Mouse (Mus musculus): ENCODE measurements around the gene Ppp2r5d. TPM values are rescaled to one million over a fixed set of nuclear protein-coding genes. Genes with fewer than 3 reads are reported as not detected.

The Ppp2r5d gene
- total and polyA plus RNA-seq, 2 experiments from 2014 or later = 94.1 to 128 TPM

DNA sequence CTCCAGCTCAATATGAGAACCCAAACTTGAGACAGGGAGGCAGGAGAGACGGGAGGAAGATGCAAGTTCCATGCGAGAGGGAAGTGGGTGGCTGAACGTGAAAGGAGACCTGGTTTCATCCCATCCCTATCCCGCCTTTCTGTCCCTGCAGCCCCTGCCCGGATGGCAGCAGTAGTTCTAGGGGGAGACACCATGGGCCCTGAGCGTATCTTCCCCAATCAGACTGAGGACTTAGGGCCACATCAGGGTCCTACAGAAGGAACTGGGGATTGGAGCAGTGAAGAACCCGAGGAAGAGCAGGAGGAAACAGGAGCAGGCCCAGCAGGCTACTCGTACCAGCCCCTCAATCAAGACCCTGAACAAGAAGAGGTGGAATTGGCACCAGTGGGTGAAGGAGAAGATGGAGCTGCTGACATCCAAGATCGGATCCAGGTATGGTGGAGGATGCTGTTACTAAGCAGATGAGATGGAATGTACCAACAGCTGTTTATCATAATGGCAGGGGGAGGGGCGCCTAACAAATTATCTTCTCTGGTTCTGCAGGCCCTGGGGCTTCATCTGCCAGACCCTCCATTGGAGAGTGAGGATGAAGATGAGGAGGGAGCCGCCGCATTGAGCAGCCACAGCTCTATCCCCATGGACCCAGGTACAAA, 23.3 kb downstream of the Ppp2r5d start:
- peaks cover 51% of the 10 kb centered on the region for H3K36me3 ChIP-seq (ENCODE audit: insufficient read depth, low read length)
- DNase-seq (ENCODE audit: low spot score) (no peak), ATAC-seq (ENCODE audit: low FRiP score) (no peak)
- 0 out of 2 replicates have a peak, but pooled peaks have one; percentile 1 for TF ChIP-seq CTCF (IDR thresholded peaks at IDR 0.05)
- peak overlapping the region; percentile 74 for H3K9ac ChIP-seq (replicated peaks; ENCODE audit: low read length, poor library complexity, severe bottlenecking)
- peak overlapping the region; percentile 91 for H3K4me2 ChIP-seq (ENCODE audit: low read depth, low read length, poor library complexity, severe bottlenecking)
- H3K27ac ChIP-seq (ENCODE audit: low read depth, low read length) = peak overlapping the region; percentile 83
- H3K9me3 ChIP-seq (ENCODE audit: low read length) = no peaks in the 10 kb centered on the region
- 25% methylated on average over 12 of the region's 12 CpGs for WGBS
- H3K4me1 ChIP-seq (ENCODE audit: insufficient read depth, low read length) = peaks cover 15% of the 10 kb centered on the region; the same call in 1 of the 2 replicates
- peak overlapping the region; percentile 91 for H3K4me3 ChIP-seq (ENCODE audit: low read depth, low read length)
- no peaks in the 10 kb centered on the region for H3K27me3 ChIP-seq (ENCODE audit: insufficient read depth, low read length)

DNA sequence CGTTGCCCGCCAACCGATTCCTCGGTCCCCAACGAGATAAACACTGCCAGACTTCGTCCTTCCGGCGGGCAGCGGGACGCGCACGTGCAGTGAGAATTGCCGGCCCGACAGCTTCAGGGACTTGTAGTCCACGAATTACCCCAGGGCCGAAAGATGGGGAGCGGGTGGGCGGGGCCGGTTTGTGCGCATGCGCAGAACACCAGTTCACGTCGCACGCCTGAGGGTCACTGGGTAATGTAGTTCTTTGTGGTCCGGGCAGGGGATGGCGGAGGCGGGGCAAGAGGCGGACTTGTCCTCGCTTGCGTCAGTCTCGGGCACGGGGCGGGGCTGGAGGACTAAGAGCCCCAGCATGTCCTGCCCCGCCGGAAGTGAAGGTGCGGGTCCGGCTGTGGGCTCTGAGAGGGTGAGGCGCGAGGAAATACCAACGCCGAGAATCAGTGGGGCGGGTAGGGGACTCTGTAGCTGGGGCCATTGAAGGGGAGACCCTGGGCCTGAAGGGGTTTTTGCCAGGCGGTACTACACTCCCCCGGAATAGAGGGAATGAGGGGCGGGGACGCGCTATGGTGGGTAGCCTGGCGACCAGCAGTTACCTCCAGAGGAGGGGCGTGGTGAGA, 24.0 kb downstream of the Ppp2r5d start, which contains the start of gene Klhdc3:
Gene Klhdc3 (minus strand): TSS at position 155 of the 614 bp plus-strand sequence.
- Histone ChIP-seq H3K4me1 (ENCODE audit: insufficient read depth, low read length) (peaks cover 15% of the 10 kb centered on the region; the same call in 1 of the 2 replicates), H3K27ac (ENCODE audit: low read depth, low read length) (peak within 1 kb of the TSS; percentile 83), H3K9ac (replicated peaks; ENCODE audit: low read length, poor library complexity, severe bottlenecking) (peak within 1 kb of the TSS; percentile 83), H3K4me2 (ENCODE audit: low read depth, low read length, poor library complexity, severe bottlenecking) (peak within 1 kb of the TSS; percentile 91), H3K27me3 (ENCODE audit: insufficient read depth, low read length) (no peaks in the 10 kb centered on the region), H3K9me3 (ENCODE audit: low read length) (no peaks in the 10 kb centered on the region), H3K36me3 (ENCODE audit: insufficient read depth, low read length) (peaks cover 51% of the 10 kb centered on the region), H3K4me3 (ENCODE audit: low read depth, low read length) (peak within 1 kb of the TSS; percentile 91)
- 0% methylated on average over 48 of the region's 49 CpGs for WGBS
- TF ChIP-seq CTCF (IDR thresholded peaks at IDR 0.05) = peak; percentile 43
- ATAC-seq (ENCODE audit: low FRiP score) (peak; percentile 96), DNase-seq (ENCODE audit: low spot score) (peak; percentile 98)

DNA sequence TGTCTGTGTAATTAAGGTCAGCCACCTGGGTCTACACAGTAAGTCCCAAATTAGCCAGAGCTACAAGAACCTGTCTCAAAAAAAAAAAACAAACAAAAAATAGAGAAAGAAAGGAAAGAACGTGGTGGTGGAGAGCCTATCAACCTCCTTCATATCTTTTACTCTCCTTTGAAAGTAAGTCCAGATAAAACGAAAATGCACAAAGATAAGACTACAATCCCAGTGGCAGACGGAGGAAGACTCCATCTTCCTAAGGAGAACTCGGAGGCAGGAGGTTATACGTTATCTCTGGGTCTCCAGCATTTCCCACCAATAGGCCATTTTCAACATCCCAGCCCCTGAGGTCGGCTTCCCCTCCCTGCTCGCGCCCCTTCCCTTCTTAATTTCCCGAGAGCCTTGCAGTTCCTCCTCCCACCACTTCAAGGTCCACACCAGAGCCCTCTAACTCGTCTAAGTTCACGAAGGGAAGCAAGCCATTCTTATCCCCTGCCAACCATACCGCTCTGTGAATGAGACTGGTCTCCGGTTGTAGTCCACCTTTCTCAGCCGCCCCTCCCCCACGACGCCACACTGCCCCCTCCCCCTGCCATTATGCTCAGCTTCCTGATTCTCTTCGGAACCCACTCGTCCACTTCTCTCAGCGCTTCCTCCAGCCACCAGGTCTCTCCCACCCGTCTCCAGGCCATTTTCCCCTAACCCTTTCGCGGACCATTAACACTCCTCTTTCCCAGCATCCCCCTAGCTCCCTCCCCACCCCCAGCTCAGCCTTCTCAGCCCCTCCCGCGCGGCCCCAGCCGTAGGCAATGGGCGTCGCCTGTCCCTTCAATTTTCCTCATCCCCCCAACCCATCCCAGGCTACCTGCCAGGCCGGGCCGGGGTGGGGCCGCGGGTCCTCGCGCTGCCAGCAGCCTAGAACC, 24.8 kb downstream of the Ppp2r5d start:
- Histone ChIP-seq H3K27ac (ENCODE audit: low read depth, low read length) (peak overlapping the region; percentile 83), H3K27me3 (ENCODE audit: insufficient read depth, low read length) (no peaks in the 10 kb centered on the region), H3K4me1 (ENCODE audit: insufficient read depth, low read length) (peaks cover 15% of the 10 kb centered on the region; the same call in 1 of the 2 replicates), H3K36me3 (ENCODE audit: insufficient read depth, low read length) (peaks cover 52% of the 10 kb centered on the region), H3K4me3 (ENCODE audit: low read depth, low read length) (peak overlapping the region; percentile 91), H3K9ac (replicated peaks; ENCODE audit: low read length, poor library complexity, severe bottlenecking) (peak overlapping the region; percentile 83), H3K9me3 (ENCODE audit: low read length) (no peaks in the 10 kb centered on the region), H3K4me2 (ENCODE audit: low read depth, low read length, poor library complexity, severe bottlenecking) (peak overlapping the region; percentile 59)
- peak; percentile 69 for DNase-seq (ENCODE audit: low spot score)
- WGBS = 2% methylated on average over 33 of the region's 34 CpGs
- TF ChIP-seq CTCF (IDR thresholded peaks at IDR 0.05) = peak; percentile 53
- ATAC-seq (ENCODE audit: low FRiP score) = peak; percentile 55

DNA sequence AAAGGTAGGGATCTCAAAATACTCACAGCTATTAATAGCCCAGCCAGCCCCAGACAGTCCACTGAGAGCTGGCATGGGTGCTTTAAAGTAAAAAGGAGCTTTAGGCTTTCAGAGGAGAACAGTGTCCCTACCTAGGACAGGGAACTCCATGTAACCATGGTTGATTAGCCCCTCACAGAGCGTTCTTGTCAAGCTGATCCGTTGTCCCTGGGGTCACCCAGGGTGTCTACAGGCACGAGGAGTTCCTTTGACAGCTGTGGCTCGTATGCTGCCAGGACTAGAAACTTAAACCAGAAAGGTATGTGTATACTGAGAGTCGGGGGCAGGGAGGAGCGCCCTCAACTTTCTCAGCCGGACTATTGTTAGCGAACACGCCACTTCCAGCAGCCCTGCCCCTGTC, 26.0 kb downstream of the Ppp2r5d start:
- WGBS = 66% methylated on average over 9 of the region's 9 CpGs
- 0 out of 2 replicates have a peak overlapping the region, but pooled peaks have one; percentile 83 for H3K9ac ChIP-seq (replicated peaks; ENCODE audit: low read length, poor library complexity, severe bottlenecking)
- H3K36me3 ChIP-seq (ENCODE audit: insufficient read depth, low read length) = peaks cover 45% of the 10 kb centered on the region
- DNase-seq (ENCODE audit: low spot score) = no peak
- H3K9me3 ChIP-seq (ENCODE audit: low read length) = no peaks in the 10 kb centered on the region
- no peak for ATAC-seq (ENCODE audit: low FRiP score)
- H3K4me3 ChIP-seq (ENCODE audit: low read depth, low read length) = no peak overlapping the region
- peak overlapping the region; percentile 59 for H3K4me2 ChIP-seq (ENCODE audit: low read depth, low read length, poor library complexity, severe bottlenecking)
- TF ChIP-seq CTCF (IDR thresholded peaks at IDR 0.05) = no peak
- peaks cover 20% of the 10 kb centered on the region; the same call in 1 of the 2 replicates for H3K4me1 ChIP-seq (ENCODE audit: insufficient read depth, low read length)
- no peaks in the 10 kb centered on the region for H3K27me3 ChIP-seq (ENCODE audit: insufficient read depth, low read length)
- H3K27ac ChIP-seq (ENCODE audit: low read depth, low read length) = no peak overlapping the region

DNA sequence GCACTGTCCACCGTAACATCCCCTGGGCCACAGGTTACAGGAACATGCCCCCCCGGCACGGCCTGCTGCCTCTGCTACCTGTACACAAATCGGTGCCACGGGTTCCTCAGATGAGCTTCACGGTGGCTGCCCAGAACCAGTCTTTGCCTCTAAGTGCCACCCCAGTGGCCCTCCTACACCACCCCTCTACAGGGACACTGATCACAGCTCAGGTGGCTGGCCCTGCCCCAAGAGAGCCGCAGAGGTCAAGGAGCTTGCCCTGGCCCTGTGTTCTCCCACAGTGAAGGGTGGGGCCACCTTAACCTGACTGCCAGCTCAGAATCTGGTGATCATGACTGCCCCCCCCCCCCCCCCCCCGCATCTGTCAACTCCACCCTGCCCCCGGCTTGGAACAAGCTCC, 26.5 kb downstream of the Ppp2r5d start, which contains the start of gene Mea1:
Gene Mea1 (plus strand): TSS at position 378 of the 400 bp plus-strand sequence.
- 94% methylated on average over 9 of the region's 9 CpGs for WGBS
- Histone ChIP-seq H3K4me2 (ENCODE audit: low read depth, low read length, poor library complexity, severe bottlenecking) (peak within 1 kb of the TSS; percentile 59), H3K9ac (replicated peaks; ENCODE audit: low read length, poor library complexity, severe bottlenecking) (peak within 1 kb of the TSS; percentile 83), H3K4me1 (ENCODE audit: insufficient read depth, low read length) (peaks cover 22% of the 10 kb centered on the region; the same call in 1 of the 2 replicates), H3K27me3 (ENCODE audit: insufficient read depth, low read length) (no peaks in the 10 kb centered on the region), H3K36me3 (ENCODE audit: insufficient read depth, low read length) (peaks cover 41% of the 10 kb centered on the region), H3K27ac (ENCODE audit: low read depth, low read length) (no peak within 1 kb of the TSS), H3K4me3 (ENCODE audit: low read depth, low read length) (peak within 1 kb of the TSS; percentile 91; the same call in 1 of the 2 replicates), H3K9me3 (ENCODE audit: low read length) (no peaks in the 10 kb centered on the region)
- TF ChIP-seq CTCF (IDR thresholded peaks at IDR 0.05) = no peak
- ATAC-seq (ENCODE audit: low FRiP score) = no peak
- DNase-seq (ENCODE audit: low spot score) = no peak

Measured in midbrain, postnatal 0 days (tissue).